Mouse (Mus musculus) stomach, embryonic 14.5 days (tissue): ENCODE results near the gene H13. TPM values are rescaled to one million over a fixed set of nuclear protein-coding genes. Genes with fewer than 3 reads are reported as not detected.

Source experiments
- ATAC-seq: fragments of 200-750 bp; cut with Nextera tagmentation; 2 replicates; pipeline ENCODE4 v1.8.0; 2017; ENCODE audit warnings: low read depth, moderate TSS enrichment; ENCODE audit not compliant: insufficient number of reproducible peaks, insufficient read depth, low FRiP score
- H3K27ac ChIP-seq: fragments of 300-500 bp; sonication (generic); 2 replicates; pipeline ENCODE4 v1.5.1; 2014; ENCODE audit warnings: mild to moderate bottlenecking, low read length, moderate library complexity, mixed read lengths
- H3K27me3 ChIP-seq: fragments of 300-500 bp; sonication (generic); 2 replicates; pipeline ENCODE4 v1.6.1; 2014; ENCODE audit warnings: low read length, control low read depth, mixed read lengths; ENCODE audit not compliant: control insufficient read depth, insufficient read depth
- H3K36me3 ChIP-seq: fragments of 300-500 bp; sonication (generic); 2 replicates; pipeline ENCODE4 v1.6.1; 2014; ENCODE audit warnings: mild to moderate bottlenecking, control low read depth, low read length, moderate library complexity, mixed read lengths; ENCODE audit not compliant: control insufficient read depth, insufficient read depth
- H3K4me1 ChIP-seq: fragments of 300-500 bp; sonication (generic); 2 replicates; pipeline ENCODE4 v1.6.1; 2014; ENCODE audit warnings: low read length, control low read depth, mixed read lengths; ENCODE audit not compliant: control insufficient read depth, insufficient read depth
- H3K4me2 ChIP-seq: fragments of 300-500 bp; sonication (generic); replicated peaks from 2 replicates; pipeline ENCODE4 v1.6.1; 2014; ENCODE audit warnings: low read depth, low read length, control low read depth
- H3K4me3 ChIP-seq: fragments of 300-500 bp; sonication (generic); 2 replicates; pipeline ENCODE4 v1.5.1; 2014; ENCODE audit warnings: low read depth, low read length, control low read depth
- H3K9ac ChIP-seq: fragments of 300-500 bp; sonication (generic); replicated peaks from 2 replicates; pipeline ENCODE4 v1.6.1; 2014; ENCODE audit warnings: low read depth, mild to moderate bottlenecking, control low read depth, low read length, moderate library complexity, mixed read lengths
- H3K9me3 ChIP-seq: fragments of 300-500 bp; sonication (generic); 2 replicates; pipeline ENCODE4 v1.6.1; 2016; ENCODE audit warnings: low read depth, low read length, control low read depth; ENCODE audit not compliant: control insufficient read depth
- WGBS: fragments of 180-500 bp; shearing (Covaris S2); extraction: QIAGEN DNeasy Blood & Tissue Kit; methylation state at CpG from one replicate; pipeline ENCODE4 v1.1.7; 2014; 5-methylcytosine and 5-hydroxymethylcytosine counted together
- polyA plus RNA-seq: library from polyadenylated mRNA; unstranded; fragments of >200 nt; fragmentation: Nextera tagmentation; extraction: Ambion mirVana; gene quantifications from 2 replicates; pipeline ENCODE4 v1.2.1, GENCODE M21; 2014

The H13 gene
- polyA plus RNA-seq, 1 experiment from 2014 or later = 122 TPM

GRCm38 (mm10) chr2:152734984-152735383 is 65.7 kb downstream of the H13 start:
- H3K27ac ChIP-seq = peak overlapping the region; percentile 97
- WGBS = under 1% methylated on average over 28 of the region's 28 CpGs
- no peaks in the 10 kb centered on the region for H3K36me3 ChIP-seq
- H3K27me3 ChIP-seq = no peaks in the 10 kb centered on the region
- H3K4me2 ChIP-seq = peak overlapping the region; percentile 79
- peak; percentile 84 for ATAC-seq
- peaks cover 50% of the 10 kb centered on the region for H3K4me1 ChIP-seq
- peak overlapping the region; percentile 82 for H3K4me3 ChIP-seq
- no peaks in the 10 kb centered on the region for H3K9me3 ChIP-seq
- H3K9ac ChIP-seq = no peak overlapping the region

- H3K4me1 ChIP-seq = peaks cover 56% of the 10 kb centered on the region
- under 1% methylated on average over 28 of the region's 28 CpGs for WGBS
Measured at GRCm38 (mm10) chr2:152736090-152736601, 66.9 kb downstream of the H13 start, which contains the start of gene Id1. TSS of gene Id1 (plus strand) at chr2:152736251.

DNA sequence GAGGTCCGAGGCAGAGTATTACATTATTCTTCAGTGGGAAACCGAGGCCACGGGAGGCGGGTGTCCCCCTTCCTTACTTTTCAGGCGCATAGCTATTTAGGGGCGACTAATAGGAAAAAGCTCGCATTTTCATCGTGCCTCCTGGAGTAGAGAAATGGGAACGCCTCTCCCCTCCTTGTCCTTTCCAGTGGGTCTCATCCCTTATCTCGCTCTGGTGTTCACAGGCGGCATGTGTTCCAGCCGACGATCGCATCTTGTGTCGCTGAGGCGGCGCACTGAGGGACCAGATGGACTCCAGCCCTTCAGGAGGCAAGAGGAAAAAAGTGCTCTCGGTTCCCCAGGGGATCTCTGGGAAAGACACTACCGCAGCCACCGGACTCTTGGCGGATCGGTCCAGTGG is 67.5 kb downstream of the H13 start:
- Histone ChIP-seq H3K9ac (peak overlapping the region; percentile 90), H3K27ac (peak overlapping the region; percentile 97), H3K4me1 (peaks cover 62% of the 10 kb centered on the region), H3K27me3 (no peaks in the 10 kb centered on the region), H3K4me3 (peak overlapping the region; percentile 82), H3K36me3 (no peaks in the 10 kb centered on the region), H3K9me3 (no peaks in the 10 kb centered on the region), H3K4me2 (peak overlapping the region; percentile 79)
- under 1% methylated on average over 22 of the region's 22 CpGs for WGBS
- ATAC-seq = no peak

More at GRCm38 (mm10) chr2:152736090-152736601, 66.9 kb downstream of the H13 start, which contains the start of gene Id1:
- H3K27ac ChIP-seq = peak within 1 kb of the TSS; percentile 97
- ATAC-seq = peak; percentile 73
- peak within 1 kb of the TSS; percentile 82 for H3K4me3 ChIP-seq
- H3K36me3 ChIP-seq = no peaks in the 10 kb centered on the region
- no peaks in the 10 kb centered on the region for H3K27me3 ChIP-seq
- H3K4me2 ChIP-seq = peak within 1 kb of the TSS; percentile 79
- no peaks in the 10 kb centered on the region for H3K9me3 ChIP-seq
- peak within 1 kb of the TSS; percentile 90 for H3K9ac ChIP-seq

GRCm38 (mm10) chr2:152737306-152738221 is 68.3 kb downstream of the H13 start:
- Histone ChIP-seq H3K27ac (peak overlapping the region; percentile 97), H3K4me1 (peaks cover 61% of the 10 kb centered on the region), H3K27me3 (no peaks in the 10 kb centered on the region), H3K9ac (peak overlapping the region; percentile 90), H3K4me3 (peak overlapping the region; percentile 82), H3K4me2 (peak overlapping the region; percentile 79), H3K36me3 (no peaks in the 10 kb centered on the region), H3K9me3 (no peaks in the 10 kb centered on the region)
- 10% methylated on average over 10 of the region's 10 CpGs for WGBS
- no peak for ATAC-seq

DNA sequence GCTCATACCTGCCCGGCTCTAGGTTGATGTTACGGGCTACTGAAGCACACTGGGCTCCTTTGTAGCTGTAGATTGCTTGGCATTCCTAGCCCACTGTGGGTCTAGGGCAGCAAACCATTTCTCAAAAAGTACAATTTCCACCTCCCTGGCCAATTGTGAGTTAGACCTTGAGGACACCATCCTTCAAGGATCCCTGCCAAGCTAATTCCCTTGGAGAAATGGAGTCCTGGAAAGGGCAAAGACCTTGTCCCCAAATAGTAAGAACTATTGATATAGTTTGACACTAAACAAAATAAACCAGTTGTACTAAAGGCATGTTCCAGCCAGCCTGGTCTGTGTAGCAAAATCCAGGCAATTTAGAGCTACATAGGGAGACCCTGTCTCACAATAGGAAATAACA is 69.1 kb downstream of the H13 start:
- H3K27me3 ChIP-seq = no peaks in the 10 kb centered on the region
- peak overlapping the region; percentile 82 for H3K4me3 ChIP-seq
- H3K27ac ChIP-seq = peak overlapping the region; percentile 97
- no peaks in the 10 kb centered on the region for H3K9me3 ChIP-seq
- no peak for ATAC-seq
- peaks cover 56% of the 10 kb centered on the region for H3K4me1 ChIP-seq
- H3K36me3 ChIP-seq = no peaks in the 10 kb centered on the region
- WGBS = 35% methylated on average over 2 of the region's 2 CpGs
- H3K9ac ChIP-seq = peak overlapping the region; percentile 90
- peak overlapping the region; percentile 79 for H3K4me2 ChIP-seq

DNA sequence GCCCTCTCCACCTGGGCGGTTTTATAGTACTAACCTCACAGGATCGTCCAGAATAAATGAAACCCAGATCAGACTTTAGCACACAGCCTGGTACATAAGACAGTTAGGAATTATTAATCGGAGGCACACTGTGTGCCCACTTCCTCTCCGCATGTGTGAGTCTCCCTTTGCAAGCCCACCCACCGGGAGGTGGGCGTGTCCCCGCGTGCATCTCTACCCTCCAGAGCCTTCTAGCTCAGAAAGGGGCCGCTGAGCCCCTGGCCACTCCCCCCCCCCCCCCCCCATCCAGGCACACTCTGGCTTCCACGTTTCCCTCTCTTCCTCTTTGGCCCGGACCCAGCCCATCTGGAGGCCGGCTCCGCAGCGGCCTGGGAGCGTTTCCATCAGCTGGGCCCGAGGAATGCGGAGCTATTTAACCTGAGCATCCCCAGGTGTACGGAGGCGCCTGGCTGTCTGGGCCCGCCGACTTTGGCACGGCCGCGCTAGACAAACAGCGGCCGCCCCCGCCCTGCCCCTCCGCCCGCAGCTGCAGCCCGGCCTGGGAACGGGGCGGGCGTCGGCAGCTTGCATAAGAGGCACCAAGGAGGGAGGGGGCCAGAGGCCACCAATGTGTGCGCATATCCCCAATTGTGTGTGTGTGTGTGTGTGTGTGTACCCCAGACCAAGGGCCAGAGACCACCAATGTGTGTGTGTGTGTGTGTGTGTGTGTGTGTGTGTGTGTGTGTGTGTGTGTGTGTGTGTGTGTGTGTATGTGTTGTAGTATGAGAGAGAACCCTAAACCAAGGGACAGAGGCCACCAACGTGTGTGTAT is 70.0 kb downstream of the H13 start:
- Histone ChIP-seq H3K4me3 (peak overlapping the region; percentile 82), H3K4me2 (peak overlapping the region; percentile 79), H3K27me3 (no peaks in the 10 kb centered on the region), H3K4me1 (peaks cover 48% of the 10 kb centered on the region), H3K27ac (peak overlapping the region; percentile 97), H3K36me3 (no peaks in the 10 kb centered on the region), H3K9ac (peak overlapping the region; percentile 90; the same call in 1 of the 2 replicates), H3K9me3 (no peaks in the 10 kb centered on the region)
- ATAC-seq = peak; percentile 71
- under 1% methylated on average over 34 of the region's 36 CpGs for WGBS

DNA sequence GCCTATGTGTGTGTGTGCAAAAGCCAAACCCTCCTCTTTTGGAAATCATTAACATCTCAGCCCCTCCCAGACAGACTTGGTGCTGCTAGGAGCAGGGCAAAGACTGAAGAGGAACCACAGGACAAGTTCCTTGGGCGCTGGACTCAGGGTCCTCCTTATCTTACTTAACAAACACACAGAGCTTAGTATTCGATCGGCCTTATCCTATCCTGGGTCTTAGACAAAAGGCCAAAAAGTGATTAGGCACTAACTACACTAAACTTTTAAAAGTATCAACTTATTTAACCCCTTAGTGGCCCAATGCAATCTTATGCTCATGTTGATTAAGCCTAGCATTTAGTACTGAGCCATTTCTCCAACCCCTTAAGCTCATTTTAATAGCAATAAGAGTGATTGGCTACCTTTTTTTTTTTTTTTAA is 70.6 kb downstream of the H13 start:
- ATAC-seq = peak; percentile 59
- Histone ChIP-seq H3K4me3 (peak overlapping the region; percentile 82; the same call in 1 of the 2 replicates), H3K4me1 (peaks cover 42% of the 10 kb centered on the region), H3K9me3 (no peaks in the 10 kb centered on the region), H3K4me2 (peak overlapping the region; percentile 79), H3K27me3 (no peaks in the 10 kb centered on the region), H3K27ac (peak overlapping the region; percentile 97), H3K36me3 (no peaks in the 10 kb centered on the region), H3K9ac (no peak overlapping the region)
- WGBS = 5% methylated on average over 3 of the region's 3 CpGs

DNA sequence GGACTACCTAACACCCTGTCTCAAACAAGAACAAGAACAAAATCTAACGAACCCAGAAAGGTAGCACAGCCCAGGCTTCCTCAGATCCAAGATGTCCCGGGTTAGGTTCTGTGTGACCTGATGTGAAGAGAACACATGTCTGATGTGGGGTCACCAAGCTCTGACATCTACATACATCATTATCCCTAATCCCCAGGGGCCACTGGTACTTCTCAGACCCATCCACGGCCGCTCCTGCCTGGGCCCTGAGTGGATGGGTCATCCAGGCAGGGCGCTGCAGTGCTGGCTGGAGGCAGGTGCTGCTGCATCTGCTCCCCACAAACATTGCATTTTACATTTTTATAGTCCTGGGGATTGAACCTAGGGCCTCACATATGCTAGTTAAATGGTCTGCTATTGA is 71.2 kb downstream of the H13 start:
- no peak for ATAC-seq
- peaks cover 38% of the 10 kb centered on the region for H3K4me1 ChIP-seq

More for the DNA sequence above, 71.2 kb downstream of the H13 start:
- 54% methylated on average over 5 of the region's 5 CpGs for WGBS
- Histone ChIP-seq H3K27me3 (no peaks in the 10 kb centered on the region), H3K9ac (no peak overlapping the region), H3K4me3 (no peak overlapping the region), H3K27ac (peak overlapping the region; percentile 97), H3K9me3 (no peaks in the 10 kb centered on the region), H3K36me3 (no peaks in the 10 kb centered on the region), H3K4me2 (no peak overlapping the region)
